Mouse (Mus musculus) hindbrain, embryonic 11.5 days (tissue): ENCODE results near the gene Brd3. TPM values are rescaled to one million over a fixed set of nuclear protein-coding genes. Genes with fewer than 3 reads are reported as not detected.

Source experiments
- ATAC-seq: fragments of 200-750 bp; cut with Nextera tagmentation; 2 replicates; pipeline ENCODE4 v1.8.0; 2017; ENCODE audit warnings: mild to moderate bottlenecking, moderate TSS enrichment, moderate library complexity; ENCODE audit not compliant: low FRiP score
- DNase-seq: peaks from one replicate; pipeline ENCODE4 v3.0.0-alpha.2; 2015; ENCODE audit warnings: low spot score
- H3K27ac ChIP-seq: fragments of 300-500 bp; sonication (generic); 2 replicates; pipeline ENCODE4 v1.5.1; 2014; ENCODE audit warnings: mild to moderate bottlenecking, low read depth, low read length
- H3K27me3 ChIP-seq: fragments of 300-500 bp; sonication (generic); 2 replicates; pipeline ENCODE4 v1.6.1; 2014; ENCODE audit warnings: mild to moderate bottlenecking, low read length, moderate library complexity, mixed read lengths; ENCODE audit not compliant: control insufficient read depth, insufficient read depth
- H3K36me3 ChIP-seq: fragments of 300-500 bp; sonication (generic); 2 replicates; pipeline ENCODE4 v1.6.1; 2014; ENCODE audit warnings: mild to moderate bottlenecking, low read length, moderate library complexity, mixed read lengths; ENCODE audit not compliant: control insufficient read depth, insufficient read depth
- H3K4me1 ChIP-seq: fragments of 300-500 bp; sonication (generic); replicated peaks from 2 replicates; pipeline ENCODE4 v1.6.1; 2014; ENCODE audit warnings: low read length, mixed read lengths; ENCODE audit not compliant: control insufficient read depth, insufficient read depth
- H3K4me2 ChIP-seq: fragments of 300-500 bp; sonication (generic); replicated peaks from 2 replicates; pipeline ENCODE4 v1.6.1; 2014; ENCODE audit warnings: mild to moderate bottlenecking, low read depth, low read length
- H3K4me3 ChIP-seq: fragments of 300-500 bp; sonication (generic); 2 replicates; pipeline ENCODE4 v1.5.1; 2014; ENCODE audit warnings: low read depth, low read length
- H3K9ac ChIP-seq: fragments of 300-500 bp; sonication (generic); 2 replicates; pipeline ENCODE4 v1.6.1; 2014; ENCODE audit warnings: low read depth, low read length
- H3K9me3 ChIP-seq: fragments of 300-500 bp; sonication (generic); 2 replicates; pipeline ENCODE4 v1.6.1; 2016; ENCODE audit warnings: low read length; ENCODE audit not compliant: control insufficient read depth
- whole genome bisulfite sequencing: fragments of 180-500 bp; shearing (Covaris S2); extraction: QIAGEN DNeasy Blood & Tissue Kit; methylation state at CpG from one replicate; pipeline ENCODE4 v1.1.7; 2014; 5-methylcytosine and 5-hydroxymethylcytosine counted together
- polyA plus RNA-seq: library from polyadenylated mRNA; unstranded; fragments of >200 nt; fragmentation: Nextera tagmentation; extraction: Ambion mirVana; gene quantifications from 2 replicates; pipeline ENCODE4 v1.2.1, GENCODE M21; 2014

Gene Brd3
- polyA plus RNA-seq, 1 experiment from 2014 or later = 161 TPM

- no peaks in the 10 kb centered on the region for H3K27me3 ChIP-seq
- no peak overlapping the region for H3K27ac ChIP-seq
- no peak overlapping the region for H3K9ac ChIP-seq
- ATAC-seq (no peak), DNase-seq (no peak)
- peaks cover 26% of the 10 kb centered on the region for H3K4me1 ChIP-seq
- 78% methylated on average over 3 of the region's 3 CpGs for WGBS
- no peaks in the 10 kb centered on the region for H3K9me3 ChIP-seq
- no peak overlapping the region for H3K4me3 ChIP-seq
- no peaks in the 10 kb centered on the region for H3K36me3 ChIP-seq
- no peak overlapping the region for H3K4me2 ChIP-seq
Measured at GRCm38 (mm10) chr2:27408194-27408593, 99.3 kb downstream of the Brd3 start.

- no peaks in the 10 kb centered on the region for H3K27me3 ChIP-seq
- 90% methylated on average over 5 of the region's 5 CpGs for WGBS
- DNase-seq = no peak
- no peak overlapping the region for H3K4me2 ChIP-seq
- no peaks in the 10 kb centered on the region for H3K36me3 ChIP-seq
- H3K27ac ChIP-seq = no peak overlapping the region
- no peak overlapping the region for H3K9ac ChIP-seq
- H3K4me3 ChIP-seq = no peak overlapping the region
- H3K4me1 ChIP-seq = peaks cover 18% of the 10 kb centered on the region
- no peaks in the 10 kb centered on the region for H3K9me3 ChIP-seq
- ATAC-seq = no peak
Measured at GRCm38 (mm10) chr2:27406928-27407327, 100.5 kb downstream of the Brd3 start.

- no peak overlapping the region for H3K9ac ChIP-seq
- H3K4me3 ChIP-seq = no peak overlapping the region
- no peak for DNase-seq
- H3K9me3 ChIP-seq = no peaks in the 10 kb centered on the region
- no peak overlapping the region for H3K4me2 ChIP-seq
- H3K27me3 ChIP-seq = no peaks in the 10 kb centered on the region
- no peak for ATAC-seq
- H3K4me1 ChIP-seq = peaks cover 9% of the 10 kb centered on the region; the same call in 1 of the 2 replicates
- no peaks in the 10 kb centered on the region for H3K36me3 ChIP-seq
- WGBS = 63% methylated on average over 5 of the region's 5 CpGs
- no peak overlapping the region for H3K27ac ChIP-seq
Measured at GRCm38 (mm10) chr2:27405094-27405884, 102.2 kb downstream of the Brd3 start.

- 38% methylated on average over 6 of the region's 6 CpGs for WGBS
- no peak overlapping the region for H3K27ac ChIP-seq
Measured at GRCm38 (mm10) chr2:27404375-27405093, 102.9 kb downstream of the Brd3 start.

GRCm38 (mm10) chr2:27401544-27401943 lies 105.9 kb downstream of the Brd3 start:
- Histone ChIP-seq H3K27me3 (no peaks in the 10 kb centered on the region), H3K9me3 (no peaks in the 10 kb centered on the region), H3K4me3 (no peak overlapping the region), H3K9ac (no peak overlapping the region), H3K4me1 (peaks cover 4% of the 10 kb centered on the region; the same call in 1 of the 2 replicates), H3K4me2 (no peak overlapping the region), H3K27ac (no peak overlapping the region), H3K36me3 (no peaks in the 10 kb centered on the region)
- DNase-seq (no peak), ATAC-seq (no peak)
- 94% methylated on average over 2 of the region's 2 CpGs for WGBS

More at GRCm38 (mm10) chr2:27404375-27405093, 102.9 kb downstream of the Brd3 start:
- Histone ChIP-seq H3K4me3 (no peak overlapping the region), H3K9me3 (no peaks in the 10 kb centered on the region), H3K9ac (no peak overlapping the region), H3K27me3 (no peaks in the 10 kb centered on the region), H3K4me2 (no peak overlapping the region), H3K4me1 (peaks cover 9% of the 10 kb centered on the region; the same call in 1 of the 2 replicates), H3K36me3 (no peaks in the 10 kb centered on the region)
- DNase-seq = no peak
- ATAC-seq = no peak

GRCm38 (mm10) chr2:27400083-27400482 lies 107.4 kb downstream of the Brd3 start:
- peaks cover 7% of the 10 kb centered on the region for H3K4me1 ChIP-seq
- no peak overlapping the region for H3K9ac ChIP-seq
- H3K4me2 ChIP-seq = no peak overlapping the region
- 91% methylated on average over 2 of the region's 2 CpGs for WGBS
- H3K27me3 ChIP-seq = no peaks in the 10 kb centered on the region
- no peaks in the 10 kb centered on the region for H3K36me3 ChIP-seq
- no peak overlapping the region for H3K27ac ChIP-seq
- H3K4me3 ChIP-seq = no peak overlapping the region
- DNase-seq (no peak), ATAC-seq (no peak)
- no peaks in the 10 kb centered on the region for H3K9me3 ChIP-seq

- H3K27ac ChIP-seq = no peak overlapping the region
- no peak overlapping the region for H3K4me2 ChIP-seq
- DNase-seq (no peak), ATAC-seq (no peak)
- peaks cover 13% of the 10 kb centered on the region for H3K4me1 ChIP-seq
- H3K9ac ChIP-seq = no peak overlapping the region
- H3K9me3 ChIP-seq = no peaks in the 10 kb centered on the region
- no peaks in the 10 kb centered on the region for H3K36me3 ChIP-seq
- WGBS = 64% methylated on average over 17 of the region's 17 CpGs
- H3K4me3 ChIP-seq = no peak overlapping the region
- H3K27me3 ChIP-seq = no peaks in the 10 kb centered on the region
Measured at GRCm38 (mm10) chr2:27396656-27397440, 110.6 kb downstream of the Brd3 start.
